Mouse (Mus musculus): ENCODE data around the gene Zfp597. TPM values are rescaled to one million over a fixed set of nuclear protein-coding genes. Genes with fewer than 3 reads are reported as not detected.
"Not testable (repeated sequence)": the region's sequence is repeated elsewhere in the genome, so short reads cannot be mapped to it uniquely, and the experiment has no call there.

The Zfp597 gene
- total RNA-seq, 2 experiments from 2014 or later: 31.7 to 32.6 TPM

GRCm38 (mm10) chr16:3814667-3815066 is 69.7 kb downstream of the Zfp597 start:
- intact Hi-C loops (cut with DNase I); DNase-seq (ENCODE audit: extremely low spot score in 1 of 2, low spot score in 2 of 2): not testable (repeated sequence)

Small RNA genes within 50 kb of the gene (microRNA-seq; reads per million reads assigned to microRNA genes)
- gene Gm23493: not detected

Other genes with a start within 250 kb of the Zfp597 start
- not detected for gene Mefv, start 166.5 kb downstream of the Zfp597 start, total RNA-seq (2021)
- 10 to 100 TPM; 18.6 to 19.1 TPM for gene Zfp263, start 140.5 kb downstream of the Zfp597 start, total RNA-seq (2021)
- gene Olfr15, start 53.7 kb downstream of the Zfp597 start, total RNA-seq (2021): not detected
- gene Zfp174, start 37.3 kb downstream of the Zfp597 start, total RNA-seq (2021): 1 to 10 TPM; 4.7 TPM
- 100 to 1,000 TPM; 128 to 141 TPM for gene Naa60, start 12.2 kb downstream of the Zfp597 start, total RNA-seq (2021)
- gene Gm20695, start 87 bp upstream of the Zfp597 start, total RNA-seq (2021): under 1 TPM in 1 of 2 experiments, not detected in 1; 0.60 TPM
- gene 1700037C18Rik, start 24.1 kb upstream of the Zfp597 start, total RNA-seq (2021): 1 to 10 TPM; 5.7 to 8.0 TPM
- 10 to 100 TPM; 35.1 to 35.9 TPM for gene Cluap1, start 24.2 kb upstream of the Zfp597 start, total RNA-seq (2021)
- 1 to 10 TPM; 1.7 to 1.9 TPM for gene Nlrc3, start 92.1 kb upstream of the Zfp597 start, total RNA-seq (2021)
- 10 to 100 TPM; 60.9 to 61.7 TPM for gene Slx4, start 119.2 kb upstream of the Zfp597 start, total RNA-seq (2021)
- not detected for gene Dnase1, start 152.4 kb upstream of the Zfp597 start, total RNA-seq (2021)
- gene Trap1, start 193.3 kb upstream of the Zfp597 start, total RNA-seq (2021): 10 to 100 TPM; 66.8 to 68.2 TPM

All from left cerebral cortex, postnatal 10 days (tissue).